In the genomic region with DNA sequence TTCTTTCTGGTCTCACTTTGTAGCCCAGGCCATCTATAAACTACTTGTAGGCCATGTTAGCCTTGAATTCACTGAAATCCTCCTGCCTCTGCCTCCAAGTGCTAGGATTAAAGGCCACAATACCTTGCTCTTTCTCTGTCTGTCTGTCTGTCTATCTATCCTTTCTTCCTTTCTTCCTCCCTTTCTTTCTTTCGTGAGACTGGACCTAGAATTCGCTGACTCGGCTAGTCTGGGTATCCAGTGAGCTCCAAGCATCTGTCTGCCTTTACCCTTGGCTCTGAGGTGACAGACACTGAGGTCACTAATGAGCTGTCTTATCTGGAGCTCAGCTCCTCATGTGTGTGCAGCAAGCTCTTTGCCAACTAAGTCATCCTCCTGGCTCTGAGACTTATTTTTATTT, we compare ENCODE assay signal across 31 mouse cellular contexts. TPM values are rescaled to one million over a fixed set of nuclear protein-coding genes. Genes with fewer than 3 reads are reported as not detected.
"Had no signal": no experiment of that assay in that cellular context is flagged by ENCODE, and none has a peak within 500 bp of the region (broad histone marks: within the 10 kb centered on the region; RNA-seq: fewer than 3 reads in every experiment).

No protein-coding gene starts in this region.

- H3K27ac ChIP-seq: embryonic facial prominence, embryonic 10.5 days; embryonic facial prominence, embryonic 12.5 days; embryonic facial prominence, embryonic 13.5 days; embryonic facial prominence, embryonic 15.5 days; forebrain, embryonic 10.5 days; forebrain, embryonic 12.5 days; forebrain, embryonic 13.5 days; forebrain, embryonic 15.5 days; gastrocnemius, adult 2 months; heart, adult 2 months; heart, embryonic 10.5 days had no signal

- H3K36me3 ChIP-seq: embryonic facial prominence, embryonic 10.5 days; embryonic facial prominence, embryonic 12.5 days; embryonic facial prominence, embryonic 13.5 days; embryonic facial prominence, embryonic 15.5 days; forebrain, embryonic 10.5 days; forebrain, embryonic 12.5 days; forebrain, embryonic 15.5 days; heart, embryonic 10.5 days had no signal

- H3K9me3 ChIP-seq: embryonic facial prominence, embryonic 10.5 days; embryonic facial prominence, embryonic 12.5 days; embryonic facial prominence, embryonic 13.5 days; embryonic facial prominence, embryonic 15.5 days; forebrain, embryonic 10.5 days; forebrain, embryonic 12.5 days; forebrain, embryonic 13.5 days; forebrain, embryonic 15.5 days; heart, embryonic 10.5 days had no signal

- H3K27me3 ChIP-seq: embryonic facial prominence, embryonic 12.5 days; embryonic facial prominence, embryonic 13.5 days; embryonic facial prominence, embryonic 15.5 days; forebrain, embryonic 13.5 days; forebrain, embryonic 15.5 days had no signal

- H3K9ac ChIP-seq: embryonic facial prominence, embryonic 12.5 days; embryonic facial prominence, embryonic 13.5 days; embryonic facial prominence, embryonic 15.5 days; forebrain, embryonic 12.5 days; forebrain, embryonic 13.5 days; forebrain, embryonic 15.5 days; forebrain, postnatal 0 days had no signal

- H3K4me1 ChIP-seq: embryonic facial prominence, embryonic 12.5 days; embryonic facial prominence, embryonic 13.5 days; embryonic facial prominence, embryonic 15.5 days; forebrain, embryonic 12.5 days; forebrain, embryonic 13.5 days; forebrain, embryonic 15.5 days had no signal

- DNase-seq: cerebellum, postnatal 10 days; cerebellum, postnatal 14 days; cerebellum, postnatal 25 days; cerebellum, postnatal 36 days; embryo, embryonic 11 days; forebrain, postnatal 0 days; gastrocnemius, adult 2 months; gastrocnemius, postnatal 10 days; gastrocnemius, postnatal 14 days; gastrocnemius, postnatal 25 days; gastrocnemius, postnatal 36 days; heart, adult 11 months; heart, adult 18-20 months; heart, adult 2 months had no signal

- H3K4me3 ChIP-seq: embryonic facial prominence, embryonic 10.5 days; embryonic facial prominence, embryonic 12.5 days; embryonic facial prominence, embryonic 13.5 days; embryonic facial prominence, embryonic 15.5 days; erythroblast, embryonic 14.5 days; forebrain, embryonic 10.5 days; forebrain, embryonic 12.5 days; forebrain, embryonic 13.5 days; forebrain, embryonic 15.5 days; gastrocnemius, adult 2 months; heart, adult 2 months; heart, embryonic 10.5 days had no signal

- H3K4me2 ChIP-seq: embryonic facial prominence, embryonic 12.5 days; embryonic facial prominence, embryonic 13.5 days; embryonic facial prominence, embryonic 15.5 days; forebrain, embryonic 12.5 days; forebrain, embryonic 13.5 days; forebrain, embryonic 15.5 days had no signal

RNA-seq across cellular contexts. Expression of a gene that starts 17.7 kb away (rescaled TPM):
- total RNA-seq: forebrain, postnatal 0 days; gastrocnemius, adult 18-20 months; gastrocnemius, adult 2 months; gastrocnemius, adult 8-10 months; gastrocnemius, postnatal 10 days; gastrocnemius, postnatal 25 days; gastrocnemius, postnatal 36 days; heart, adult 18-20 months had no signal
- polyA plus RNA-seq: erythroblast, embryonic 14.5 days; forebrain, embryonic 11.5 days; forebrain, embryonic 14.5 days had no signal

RNA-seq across cellular contexts. Expression of a gene that starts 35.9 kb away (rescaled TPM):
- total RNA-seq: forebrain, postnatal 0 days; gastrocnemius, adult 18-20 months; gastrocnemius, adult 2 months; gastrocnemius, adult 8-10 months; gastrocnemius, postnatal 10 days; gastrocnemius, postnatal 14 days; gastrocnemius, postnatal 25 days; gastrocnemius, postnatal 36 days; heart, adult 18-20 months; heart, adult 2 months; heart, adult 8-10 months had no signal
- polyA plus RNA-seq: cortical plate, adult 2 months; frontal cortex, adult 2 months had no signal
